In the genomic region with DNA sequence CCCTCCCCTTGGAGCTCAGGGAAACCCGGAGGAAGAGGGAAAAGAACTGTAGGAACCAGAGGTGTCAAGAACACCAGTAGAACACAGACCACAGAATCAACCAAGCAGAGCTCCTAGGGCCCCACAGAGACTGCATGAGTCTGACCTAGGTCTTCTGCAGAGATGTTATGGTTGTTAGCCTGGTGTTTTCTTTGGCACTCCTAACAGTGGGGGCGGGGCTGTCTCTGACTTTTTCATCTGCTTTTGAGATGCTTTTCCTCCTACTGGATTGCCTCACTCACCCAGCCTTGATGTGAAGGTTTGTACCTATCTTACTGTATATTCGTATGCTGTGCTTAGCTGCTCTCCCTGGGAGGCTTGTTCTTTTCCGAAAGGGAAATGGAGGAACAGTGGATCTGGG, we compare ENCODE assay signal across 19 mouse cellular contexts. TPM values are rescaled to one million over a fixed set of nuclear protein-coding genes. Genes with fewer than 3 reads are reported as not detected.
A peak's percentile ranks its signal among the peaks of the same experiment; 100 is the strongest.
DNase-seq lines count a peak whose midpoint lies in the region; ATAC-seq and TF ChIP-seq lines count a peak whose summit lies in the region.
"Had no signal": no experiment of that assay in that cellular context is flagged by ENCODE, and none has a peak within 500 bp of the region (broad histone marks: within the 10 kb centered on the region; RNA-seq: fewer than 3 reads in every experiment).

No protein-coding gene starts in this region.

- peak; percentile 29 for DNase-seq in lung, embryonic 14.5 days
- DNase-seq in lung, adult 2 months: no peak
- DNase-seq in 3T3-L1 (ENCODE audit: low read depth, low spot score): peak; percentile 80
- peak; percentile 65 for DNase-seq in NIH3T3 (ENCODE audit: low read depth)
- DNase-seq in B cell, adult 2 months: no peak
- DNase-seq: cerebellum, adult 9-10 months; heart, postnatal 10 days; thymus, postnatal 4 days had no signal

- H3K36me3 ChIP-seq in lung, embryonic 14.5 days (ENCODE audit: insufficient read depth): peaks cover 3% of the 10 kb centered on the region; the same call in 1 of the 2 replicates
- no peaks in the 10 kb centered on the region; the same call in 1 of the 2 replicates for H3K36me3 ChIP-seq in kidney, embryonic 16.5 days (ENCODE audit: insufficient read depth, low read length)
- no peaks in the 10 kb centered on the region for H3K36me3 ChIP-seq in forebrain, embryonic 15.5 days
- no peaks in the 10 kb centered on the region for H3K36me3 ChIP-seq in intestine, embryonic 16.5 days (ENCODE audit: control insufficient read depth, insufficient read depth, low read length)

- H3K4me3 ChIP-seq in lung, embryonic 14.5 days (ENCODE audit: low read depth, low read length): no peak overlapping the region
- no peak overlapping the region for H3K4me3 ChIP-seq in lung, adult 2 months (replicated peaks; ENCODE audit: extremely low read depth, low read depth, low read length)
- no peak overlapping the region for H3K4me3 ChIP-seq in kidney, embryonic 16.5 days (ENCODE audit: low read length)
- H3K4me3 ChIP-seq in forebrain, embryonic 15.5 days: no peak overlapping the region
- no peak overlapping the region for H3K4me3 ChIP-seq in intestine, embryonic 16.5 days (ENCODE audit: low read length)
- H3K4me3 ChIP-seq: embryonic facial prominence, embryonic 10.5 days; forebrain, embryonic 12.5 days; limb, embryonic 12.5 days; liver, embryonic 12.5 days; megakaryocyte, embryonic 14.5 days had no signal

- no peak for ATAC-seq in lung, embryonic 14.5 days (ENCODE audit: insufficient read depth)
- peak; percentile 54; the same call in 1 of the 2 replicates for ATAC-seq in kidney, embryonic 16.5 days (ENCODE audit: low FRiP score, low TSS enrichment)
- ATAC-seq in forebrain, embryonic 15.5 days (replicated peaks): no peak
- ATAC-seq in intestine, embryonic 16.5 days: no peak
- ATAC-seq: liver, embryonic 12.5 days; lung, postnatal 0 days had no signal

- no peak overlapping the region for H3K9ac ChIP-seq in lung, embryonic 14.5 days
- no peak overlapping the region for H3K9ac ChIP-seq in kidney, embryonic 16.5 days (replicated peaks; ENCODE audit: low read length)
- H3K9ac ChIP-seq in forebrain, embryonic 15.5 days (replicated peaks): no peak overlapping the region
- no peak overlapping the region for H3K9ac ChIP-seq in intestine, embryonic 16.5 days (ENCODE audit: low read depth, low read length)
- H3K9ac ChIP-seq: forebrain, embryonic 12.5 days; limb, embryonic 12.5 days; liver, embryonic 12.5 days had no signal

- H3K4me1 ChIP-seq in lung, embryonic 14.5 days (ENCODE audit: insufficient read depth): no peaks in the 10 kb centered on the region
- no peaks in the 10 kb centered on the region; the same call in none of the 2 replicates for H3K4me1 ChIP-seq in lung, adult 2 months (ENCODE audit: control insufficient read depth, insufficient read depth, low read length)
- peaks cover 13% of the 10 kb centered on the region; the same call in 1 of the 2 replicates for H3K4me1 ChIP-seq in kidney, embryonic 16.5 days (ENCODE audit: insufficient read depth, low read length)
- H3K4me1 ChIP-seq in forebrain, embryonic 15.5 days: no peaks in the 10 kb centered on the region
- H3K4me1 ChIP-seq in intestine, embryonic 16.5 days (ENCODE audit: control insufficient read depth, insufficient read depth, low read length): peaks cover 2% of the 10 kb centered on the region; the same call in 1 of the 2 replicates
- H3K4me1 ChIP-seq: forebrain, embryonic 12.5 days; limb, embryonic 12.5 days had no signal

- H3K27me3 ChIP-seq in lung, embryonic 14.5 days (ENCODE audit: insufficient read depth, low read length): no peaks in the 10 kb centered on the region
- H3K27me3 ChIP-seq in kidney, embryonic 16.5 days (ENCODE audit: insufficient read depth, low read length): no peaks in the 10 kb centered on the region
- H3K27me3 ChIP-seq in forebrain, embryonic 15.5 days: no peaks in the 10 kb centered on the region
- no peaks in the 10 kb centered on the region for H3K27me3 ChIP-seq in intestine, embryonic 16.5 days (replicated peaks; ENCODE audit: control insufficient read depth, insufficient read depth, low read length)
- H3K27me3 ChIP-seq: forebrain, embryonic 12.5 days; limb, embryonic 12.5 days; liver, embryonic 12.5 days; megakaryocyte, embryonic 14.5 days had no signal

- no peak for TF ChIP-seq CTCF in lung, embryonic 14.5 days (IDR thresholded peaks at IDR 0.05; ENCODE audit: low read depth)
- no peak for TF ChIP-seq CTCF in lung, adult 2 months (IDR thresholded peaks at IDR 0.05; ENCODE audit: insufficient read depth, low read length)

- H3K9me3 ChIP-seq in lung, embryonic 14.5 days (ENCODE audit: low read depth, low read length): no peaks in the 10 kb centered on the region
- H3K9me3 ChIP-seq in kidney, embryonic 16.5 days (ENCODE audit: low read length): no peaks in the 10 kb centered on the region
- H3K9me3 ChIP-seq in forebrain, embryonic 15.5 days: no peaks in the 10 kb centered on the region
- no peaks in the 10 kb centered on the region for H3K9me3 ChIP-seq in intestine, embryonic 16.5 days (ENCODE audit: control insufficient read depth, low read length)
- H3K9me3 ChIP-seq: embryonic facial prominence, embryonic 10.5 days; forebrain, embryonic 12.5 days; G1E; limb, embryonic 12.5 days; liver, embryonic 12.5 days; megakaryocyte, embryonic 14.5 days had no signal

- TF ChIP-seq POLR2A in lung, adult 2 months (IDR thresholded peaks at IDR 0.05; ENCODE audit: borderline replicate concordance, extremely low read depth, low read depth, low read length): no peak

- WGBS in lung, embryonic 14.5 days: 76% methylated on average over 4 of the region's 4 CpGs
- WGBS in lung, adult 2 months: 79% methylated on average over 4 of the region's 4 CpGs
- WGBS in kidney, embryonic 16.5 days: 49% methylated on average over 4 of the region's 4 CpGs
- WGBS in forebrain, embryonic 15.5 days: 91% methylated on average over 4 of the region's 4 CpGs
- WGBS in intestine, embryonic 16.5 days: 89% methylated on average over 4 of the region's 4 CpGs

- no peak overlapping the region for H3K27ac ChIP-seq in lung, embryonic 14.5 days (ENCODE audit: low read depth)
- H3K27ac ChIP-seq in kidney, embryonic 16.5 days (ENCODE audit: low read length): no peak overlapping the region
- H3K27ac ChIP-seq in forebrain, embryonic 15.5 days (replicated peaks): no peak overlapping the region
- H3K27ac ChIP-seq in intestine, embryonic 16.5 days (ENCODE audit: low read length): no peak overlapping the region
- H3K27ac ChIP-seq: embryonic facial prominence, embryonic 10.5 days; forebrain, embryonic 12.5 days; limb, embryonic 12.5 days; liver, embryonic 12.5 days had no signal

- no peak overlapping the region for H3K4me2 ChIP-seq in lung, embryonic 14.5 days
- no peak overlapping the region for H3K4me2 ChIP-seq in kidney, embryonic 16.5 days (replicated peaks; ENCODE audit: low read depth, low read length)
- no peak overlapping the region for H3K4me2 ChIP-seq in forebrain, embryonic 15.5 days (replicated peaks)
- H3K4me2 ChIP-seq in intestine, embryonic 16.5 days (ENCODE audit: low read depth, low read length): no peak overlapping the region
- H3K4me2 ChIP-seq: forebrain, embryonic 12.5 days; heart, embryonic 11.5 days; limb, embryonic 12.5 days; liver, embryonic 12.5 days had no signal

RNA-seq across cellular contexts. Expression of a gene that starts 23.5 kb away (rescaled TPM):
- polyA plus RNA-seq in lung, embryonic 14.5 days (2014; fragmentation: Nextera tagmentation; extraction: Ambion mirVana): 34.6 and 37.3 TPM in 2 replicates
- 38.0 and 45.8 TPM in 2 replicates for polyA plus RNA-seq in lung, adult 2 months (2012; rRNA removed)
- polyA plus RNA-seq in kidney, embryonic 16.5 days (2015; fragmentation: Nextera tagmentation; extraction: Ambion mirVana): 38.4 and 39.5 TPM in 2 replicates
- polyA plus RNA-seq in forebrain, embryonic 15.5 days (2015; fragmentation: Nextera tagmentation; extraction: Ambion mirVana): 38.0 and 39.8 TPM in 2 replicates
- 21.7 and 22.8 TPM in 2 replicates for polyA plus RNA-seq in intestine, embryonic 16.5 days (2015; fragmentation: Nextera tagmentation; extraction: Ambion mirVana)

RNA-seq across cellular contexts. Expression of a gene that starts 44.9 kb away (rescaled TPM):
- 37.5 and 39.5 TPM in 2 replicates for polyA plus RNA-seq in lung, embryonic 14.5 days (2014; fragmentation: Nextera tagmentation; extraction: Ambion mirVana)
- 36.0 and 58.5 TPM in 2 replicates for polyA plus RNA-seq in lung, adult 2 months (2012; rRNA removed)
- 63.2 and 66.9 TPM in 2 replicates for polyA plus RNA-seq in kidney, embryonic 16.5 days (2015; fragmentation: Nextera tagmentation; extraction: Ambion mirVana)
- 66.1 and 69.8 TPM in 2 replicates for polyA plus RNA-seq in forebrain, embryonic 15.5 days (2015; fragmentation: Nextera tagmentation; extraction: Ambion mirVana)
- 48.5 and 49.5 TPM in 2 replicates for polyA plus RNA-seq in intestine, embryonic 16.5 days (2015; fragmentation: Nextera tagmentation; extraction: Ambion mirVana)

Comparison
In these comparisons a context has a peak if more than half of its experiments do, and no peak if none do; other contexts are left out.
1. DNase-seq: peak in lung, embryonic 14.5 days (single experiment), 3T3-L1 (single experiment) and NIH3T3 (single experiment); none in lung, adult 2 months (single experiment) and B cell, adult 2 months (0 of 2).